Comparison of ENCODE assay signal across 21 mouse cellular contexts in genomic region chr2:76807284-76807683, GRCm38 (mm10).
DNase-seq lines count a peak whose midpoint lies in the region; ATAC-seq and TF ChIP-seq lines count a peak whose summit lies in the region.
"Had no signal": no experiment of that assay in that cellular context is flagged by ENCODE, and none has a peak within 500 bp of the region (broad histone marks: within the 10 kb centered on the region; RNA-seq: fewer than 3 reads in every experiment).

No protein-coding gene starts in this region.

- ATAC-seq in heart, embryonic 12.5 days (ENCODE audit: insufficient number of reproducible peaks, low FRiP score) = peak; percentile 78
- no peak for ATAC-seq in hindbrain, embryonic 14.5 days (ENCODE audit: low FRiP score)
- ATAC-seq: forebrain, embryonic 16.5 days had no signal

- H3K27ac ChIP-seq in ES-E14 (ENCODE audit: insufficient read depth, low read depth, low read length, poor library complexity, severe bottlenecking) = peak overlapping the region; percentile 91; the same call in 1 of the 2 replicates
- peak overlapping the region; percentile 99 for H3K27ac ChIP-seq in heart, embryonic 12.5 days (ENCODE audit: poor library complexity, severe bottlenecking)
- H3K27ac ChIP-seq in hindbrain, embryonic 14.5 days = no peak overlapping the region
- H3K27ac ChIP-seq in layer of hippocampus, adult 2 months = no peak overlapping the region
- H3K27ac ChIP-seq: hindbrain, embryonic 15.5 days; macrophage; neural tube, embryonic 13.5 days had no signal

- H3K9ac ChIP-seq in ES-E14 (ENCODE audit: insufficient read depth, low read depth, low read length, poor library complexity, severe bottlenecking) = peak overlapping the region; percentile 57; the same call in 1 of the 2 replicates
- peak overlapping the region; percentile 84 for H3K9ac ChIP-seq in heart, embryonic 12.5 days
- no peak overlapping the region for H3K9ac ChIP-seq in hindbrain, embryonic 14.5 days
- H3K9ac ChIP-seq: hindbrain, embryonic 15.5 days; neural tube, embryonic 13.5 days had no signal

- H3K27me3 ChIP-seq in heart, embryonic 12.5 days (replicated peaks) = no peaks in the 10 kb centered on the region
- no peaks in the 10 kb centered on the region for H3K27me3 ChIP-seq in hindbrain, embryonic 14.5 days (ENCODE audit: control insufficient read depth, insufficient read depth, low read length)
- H3K27me3 ChIP-seq: hindbrain, embryonic 15.5 days; neural tube, embryonic 13.5 days had no signal

- WGBS in heart, embryonic 12.5 days = 43% methylated on average over 7 of the region's 7 CpGs
- whole genome bisulfite sequencing in hindbrain, embryonic 14.5 days = 89% methylated on average over 7 of the region's 7 CpGs

- H3K4me3 ChIP-seq in ES-E14 (ENCODE audit: insufficient read depth in 1 of 2, low read depth in 1 of 2, low read length in 2 of 2, poor library complexity in 1 of 2, severe bottlenecking in 1 of 2) = peak overlapping the region; percentile 15 to 29; a peak in 2 of 4 replicates
- H3K4me3 ChIP-seq in heart, embryonic 12.5 days = peak overlapping the region; percentile 58
- no peak overlapping the region for H3K4me3 ChIP-seq in hindbrain, embryonic 14.5 days (replicated peaks; ENCODE audit: low read length)
- H3K4me3 ChIP-seq in layer of hippocampus, adult 2 months = no peak overlapping the region
- H3K4me3 ChIP-seq: hindbrain, embryonic 15.5 days; neural tube, embryonic 13.5 days had no signal

- DNase-seq in ES-E14 (ENCODE audit: low read depth, low spot score) = no peak
- DNase-seq in gastrocnemius, postnatal 10 days = peak; percentile 27
- peak; percentile 6 for DNase-seq in heart, postnatal 25 days (ENCODE audit: low spot score)
- DNase-seq in hindbrain, embryonic 14.5 days (ENCODE audit: low spot score) = no peak
- no peak for DNase-seq in retina, postnatal 1 day
- DNase-seq in layer of hippocampus, adult 2 months (ENCODE audit: low spot score in 2 of 2) = no peak
- DNase-seq: adrenal gland, adult 8-10 months; cerebellum, adult 11-12 months; cerebellum, postnatal 25 days; kidney, adult 11 months; kidney, postnatal 10 days; liver; lung, adult 2 months; right cerebral cortex, postnatal 25 days; thymus, postnatal 14 days had no signal

- TF ChIP-seq CTCF in layer of hippocampus, adult 2 months (conservative IDR thresholded peaks at IDR 0.05) = no peak

- intact Hi-C loops in heart, postnatal 25 days (cut with DNase I) = no loop called here

- H3K4me2 ChIP-seq in heart, embryonic 12.5 days = peak overlapping the region; percentile 69
- no peak overlapping the region for H3K4me2 ChIP-seq in hindbrain, embryonic 14.5 days (replicated peaks)
- H3K4me2 ChIP-seq: hindbrain, embryonic 15.5 days; midbrain, embryonic 11.5 days; neural tube, embryonic 13.5 days had no signal

- in situ Hi-C loops in ES-E14 (cut with MboI; ENCODE audit: low sequenced_read_pairs in 2 of 2, unreplicated experiment in 2 of 2) = no loop called here

- H3K4me1 ChIP-seq in ES-E14 (ENCODE audit: control insufficient read depth in 2 of 2, insufficient read depth in 2 of 2, low read length in 2 of 2, poor library complexity in 1 of 2) = peaks cover 10 to 17% of the 10 kb centered on the region in 2 experiments
- H3K4me1 ChIP-seq in heart, embryonic 12.5 days (replicated peaks) = peaks cover 21% of the 10 kb centered on the region
- no peaks in the 10 kb centered on the region for H3K4me1 ChIP-seq in hindbrain, embryonic 14.5 days (replicated peaks; ENCODE audit: control insufficient read depth, insufficient read depth, low read length)
- H3K4me1 ChIP-seq: hindbrain, embryonic 15.5 days; neural tube, embryonic 13.5 days had no signal

- H3K36me3 ChIP-seq in ES-E14 (ENCODE audit: control insufficient read depth, insufficient read depth, low read length, poor library complexity, severe bottlenecking) = no peaks in the 10 kb centered on the region
- peaks cover 45% of the 10 kb centered on the region for H3K36me3 ChIP-seq in heart, embryonic 12.5 days
- H3K36me3 ChIP-seq in hindbrain, embryonic 14.5 days (replicated peaks; ENCODE audit: control insufficient read depth, insufficient read depth) = no peaks in the 10 kb centered on the region
- H3K36me3 ChIP-seq: hindbrain, embryonic 15.5 days; neural tube, embryonic 13.5 days had no signal

- no peaks in the 10 kb centered on the region for H3K9me3 ChIP-seq in ES-E14 (ENCODE audit: control insufficient read depth, insufficient read depth, low read depth, low read length)
- H3K9me3 ChIP-seq in heart, embryonic 12.5 days (replicated peaks) = no peaks in the 10 kb centered on the region
- H3K9me3 ChIP-seq in hindbrain, embryonic 14.5 days (ENCODE audit: control insufficient read depth, low read length) = no peaks in the 10 kb centered on the region
- H3K9me3 ChIP-seq: hindbrain, embryonic 15.5 days; neural tube, embryonic 13.5 days had no signal

TF ChIP-seq in ES-E14, 5 proteins besides CTCF, POLR2A, EP300 and RAD21:
- TF ChIP-seq HCFC1 (IDR thresholded peaks at IDR 0.05; ENCODE audit: borderline replicate concordance, insufficient read depth, low read length) (no peak), MAFK (IDR thresholded peaks at IDR 0.05; ENCODE audit: insufficient read depth, low read depth, low read length) (peak; percentile 51; the same call in 1 of the 2 replicates)

Comparison
In these comparisons a context has a peak if more than half of its experiments do, and no peak if none do; other contexts are left out.
1. DNase-seq: peak in gastrocnemius, postnatal 10 days (single experiment) and heart, postnatal 25 days (single experiment); none in ES-E14 (single experiment), hindbrain, embryonic 14.5 days (single experiment), retina, postnatal 1 day (single experiment) and layer of hippocampus, adult 2 months (0 of 2).
2. H3K27ac ChIP-seq: peak in ES-E14 (single experiment) and heart, embryonic 12.5 days (single experiment); none in hindbrain, embryonic 14.5 days (single experiment) and layer of hippocampus, adult 2 months (single experiment).
3. H3K4me3 ChIP-seq: peak in ES-E14 (2 of 2) and heart, embryonic 12.5 days (single experiment); none in hindbrain, embryonic 14.5 days (single experiment) and layer of hippocampus, adult 2 months (single experiment).